Mouse (Mus musculus) liver, embryonic 14.5 days (tissue): ENCODE measurements around the gene Fam71f1. TPM values are rescaled to one million over a fixed set of nuclear protein-coding genes. Genes with fewer than 3 reads are reported as not detected.

Source experiments
- ATAC-seq: fragments of 200-750 bp; cut with Nextera tagmentation; 2 replicates; pipeline ENCODE4 v1.8.0; 2017; ENCODE audit warnings: moderate number of reproducible peaks, mild to moderate bottlenecking, moderate library complexity; ENCODE audit not compliant: insufficient read depth
- DNase-seq, 3 experiments: peaks; one replicate each; pipeline ENCODE4 v3.0.0-alpha.2; 2012 to 2013; ENCODE audit warnings: low read depth in 3 of 3, low spot score in 3 of 3
- H3K27ac ChIP-seq: fragments of 300-500 bp; sonication (generic); 2 replicates; pipeline ENCODE4 v1.5.1; 2014; ENCODE audit warnings: moderate library complexity, mild to moderate bottlenecking, control low read depth, inconsistent platforms
- H3K27me3 ChIP-seq: fragments of 300-500 bp; sonication (generic); 2 replicates; pipeline ENCODE4 v1.6.1; 2014; ENCODE audit warnings: mild to moderate bottlenecking, low read length, moderate library complexity; ENCODE audit not compliant: control insufficient read depth, insufficient read depth
- H3K36me3 ChIP-seq: fragments of 300-500 bp; sonication (generic); replicated peaks from 2 replicates; pipeline ENCODE4 v1.6.1; 2014; ENCODE audit warnings: low read depth; ENCODE audit not compliant: control insufficient read depth, insufficient read depth
- H3K4me1 ChIP-seq, 2 experiments: fragments of 200-500 bp in 1 of 2; fragments of 300-500 bp in 1 of 2; sonication (generic) in 1 of 2; replicated peaks; 2 replicates each; pipeline ENCODE4 v1.6.1; 2012 to 2014; ENCODE audit warnings: antibody characterized with exemption in 1 of 2, inconsistent platforms in 1 of 2, low read length in 1 of 2; ENCODE audit not compliant: control insufficient read depth in 2 of 2, insufficient read depth in 2 of 2
- H3K4me2 ChIP-seq: fragments of 300-500 bp; sonication (generic); 2 replicates; pipeline ENCODE4 v1.6.1; 2014; ENCODE audit warnings: low read depth, mild to moderate bottlenecking, control low read depth, moderate library complexity
- H3K4me3 ChIP-seq, 2 experiments: fragments of 200-500 bp in 1 of 2; fragments of 300-500 bp in 1 of 2; sonication (generic) in 1 of 2; 2 replicates each; pipeline ENCODE4 v1.5.1; 2012 to 2014; ENCODE audit warnings: low read depth in 2 of 2, low read length in 2 of 2, mild to moderate bottlenecking in 2 of 2, control low read depth in 1 of 2, inconsistent platforms in 1 of 2, moderate library complexity in 1 of 2; ENCODE audit not compliant: insufficient read depth in 1 of 2
- H3K9ac ChIP-seq: fragments of 300-500 bp; sonication (generic); replicated peaks from 2 replicates; pipeline ENCODE4 v1.6.1; 2014; ENCODE audit warnings: mild to moderate bottlenecking, control low read depth, moderate library complexity
- H3K9me3 ChIP-seq: fragments of 300-500 bp; sonication (generic); 2 replicates; pipeline ENCODE4 v1.6.1; 2016; ENCODE audit warnings: low read length, mixed read lengths; ENCODE audit not compliant: control insufficient read depth
- CTCF ChIP-seq: IDR thresholded peaks from 2 replicates; pipeline ENCODE4 v1.5.1; 2016; ENCODE audit warnings: antibody characterized with exemption, low read depth, control low read depth
- EP300 ChIP-seq: IDR thresholded peaks from 2 replicates; pipeline ENCODE4 v1.6.1; 2016; ENCODE audit warnings: antibody characterized with exemption, low read depth
- WGBS: fragments of 180-500 bp; shearing (Covaris S2); extraction: QIAGEN DNeasy Blood & Tissue Kit; methylation state at CpG from one replicate; pipeline ENCODE4 v1.1.7; 2014; ENCODE audit not compliant: insufficient replicate concordance; 5-methylcytosine and 5-hydroxymethylcytosine counted together
- polyA plus RNA-seq, 2 experiments: library from polyadenylated mRNA; depleted of rRNA in 1 of 2; stranded (reverse) in 1 of 2; unstranded in 1 of 2; fragments of >200 nt; fragmentation: Nextera tagmentation in 1 of 2; extraction: Ambion mirVana in 1 of 2; gene quantifications; 2 replicates each; pipeline versions ENCODE4 v1.2.1 to v1.2.3; 2012 to 2014

Gene Fam71f1
- polyA plus RNA-seq, 2 experiments = not detected

GRCm38 (mm10) chr6:29359386-29359785 lies 40.4 kb downstream of the Fam71f1 start:
- Histone ChIP-seq H3K27me3 (no peaks in the 10 kb centered on the region), H3K4me1 (peaks cover 3 to 4% of the 10 kb centered on the region in 2 experiments; a peak in 1 of 4 replicates), H3K9ac (no peak overlapping the region), H3K4me3 (no peak overlapping the region), H3K4me2 (no peak overlapping the region), H3K9me3 (no peaks in the 10 kb centered on the region), H3K27ac (no peak overlapping the region), H3K36me3 (peaks cover 11% of the 10 kb centered on the region)
- WGBS = 87% methylated on average over 3 of the region's 3 CpGs
- ATAC-seq (no peak), DNase-seq (no peak)
- TF ChIP-seq CTCF (no peak), EP300 (no peak)

GRCm38 (mm10) chr6:29360211-29360610 lies 41.3 kb downstream of the Fam71f1 start:
- H3K9ac ChIP-seq = no peak overlapping the region
- no peak for TF ChIP-seq EP300
- no peak for TF ChIP-seq CTCF
- peaks cover 3 to 4% of the 10 kb centered on the region in 2 experiments; a peak in 1 of 4 replicates for H3K4me1 ChIP-seq
- no peaks in the 10 kb centered on the region for H3K9me3 ChIP-seq
- no peak overlapping the region for H3K4me2 ChIP-seq
- H3K27me3 ChIP-seq = no peaks in the 10 kb centered on the region
- DNase-seq (no peak), ATAC-seq (no peak)
- 73% methylated on average over 6 of the region's 6 CpGs for WGBS
- H3K36me3 ChIP-seq = peaks cover 11% of the 10 kb centered on the region
- no peak overlapping the region for H3K4me3 ChIP-seq
- no peak overlapping the region for H3K27ac ChIP-seq

- WGBS = 73% methylated on average over 7 of the region's 7 CpGs
Measured at GRCm38 (mm10) chr6:29362246-29363128, 43.5 kb downstream of the Fam71f1 start.

GRCm38 (mm10) chr6:29363129-29363515 lies 44.2 kb downstream of the Fam71f1 start:
- H3K36me3 ChIP-seq = peaks cover 7% of the 10 kb centered on the region
- H3K9ac ChIP-seq = no peak overlapping the region
- H3K27ac ChIP-seq = no peak overlapping the region
- no peaks in the 10 kb centered on the region for H3K27me3 ChIP-seq
- DNase-seq (no peak), ATAC-seq (no peak)
- no peak overlapping the region for H3K4me2 ChIP-seq
- TF ChIP-seq CTCF = no peak
- TF ChIP-seq EP300 = no peak
- no peaks in the 10 kb centered on the region for H3K9me3 ChIP-seq
- WGBS = 71% methylated on average over 3 of the region's 3 CpGs
- H3K4me1 ChIP-seq = no peaks in the 10 kb centered on the region
- no peak overlapping the region for H3K4me3 ChIP-seq

More at GRCm38 (mm10) chr6:29362246-29363128, 43.5 kb downstream of the Fam71f1 start:
- peaks cover 8% of the 10 kb centered on the region for H3K36me3 ChIP-seq
- H3K4me3 ChIP-seq = no peak overlapping the region
- no peak overlapping the region for H3K27ac ChIP-seq
- DNase-seq (no peak), ATAC-seq (no peak)
- no peak overlapping the region for H3K4me2 ChIP-seq
- no peak overlapping the region for H3K9ac ChIP-seq
- no peaks in the 10 kb centered on the region for H3K9me3 ChIP-seq
- no peak for TF ChIP-seq CTCF
- no peak for TF ChIP-seq EP300
- H3K27me3 ChIP-seq = no peaks in the 10 kb centered on the region
- H3K4me1 ChIP-seq = 0 out of 4 replicates have a peak, but pooled peaks cover 0 to under 1% of the 10 kb centered on the region in 2 experiments

GRCm38 (mm10) chr6:29365277-29365676 lies 46.3 kb downstream of the Fam71f1 start:
- Histone ChIP-seq H3K9me3 (no peaks in the 10 kb centered on the region), H3K4me3 (no peak overlapping the region), H3K4me2 (no peak overlapping the region), H3K27me3 (no peaks in the 10 kb centered on the region), H3K27ac (no peak overlapping the region), H3K4me1 (no peaks in the 10 kb centered on the region), H3K9ac (no peak overlapping the region), H3K36me3 (peaks cover 7% of the 10 kb centered on the region)
- ATAC-seq = no peak
- WGBS = 81% methylated on average over 1 of the region's 1 CpGs
- no peak for DNase-seq
- TF ChIP-seq EP300 = no peak
- TF ChIP-seq CTCF = no peak
